Mouse (Mus musculus) E14TG2a.4 (cell line): ENCODE measurements around the gene Psmd11.

ENCODE experiments used
- CTCF ChIP-seq: conservative IDR thresholded peaks from 2 replicates; pipeline ENCODE4 v1.5.1; 2014; ENCODE audit warnings: low read length
- POU5F1 ChIP-seq: IDR thresholded peaks from 2 replicates; pipeline ENCODE4 v1.6.1; 2014; ENCODE audit warnings: low read length, borderline replicate concordance

DNA sequence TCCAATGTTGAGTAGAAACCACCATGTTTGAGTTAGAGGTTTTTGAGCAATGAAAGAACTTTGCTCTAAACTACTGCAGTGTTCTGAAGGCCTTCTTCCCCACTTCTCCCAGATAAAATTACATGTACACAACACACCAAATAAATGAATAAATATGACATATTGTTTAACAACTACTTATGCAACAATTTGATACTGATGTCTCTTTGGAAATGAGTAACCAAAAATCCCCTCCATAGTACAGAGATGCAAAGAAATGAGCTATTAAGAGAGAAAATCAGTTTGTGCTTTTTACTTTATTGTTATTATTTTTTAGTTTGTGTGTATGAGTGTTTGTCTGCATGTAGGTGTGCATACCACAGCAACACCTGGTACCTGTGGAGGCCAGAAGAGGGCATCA is 78.1 kb downstream of the Psmd11 start:
- TF ChIP-seq CTCF: no peak
- TF ChIP-seq POU5F1: no peak
